Mouse (Mus musculus) 3134 (cell line): Measurements from ENCODE around the gene Shkbp1.

Experiments used
- DNase-seq: peaks from one replicate; pipeline ENCODE4 v3.0.0-alpha.2; 2011; ENCODE audit warnings: low spot score; ENCODE audit not compliant: insufficient read length; ENCODE audit errors: extremely low read depth

The Shkbp1 gene

GRCm38 (mm10) chr7:27311651-27312284 is 44.1 kb downstream of the Shkbp1 start:
- DNase-seq: no peak

GRCm38 (mm10) chr7:27310996-27311535 is 44.8 kb downstream of the Shkbp1 start:
- no peak for DNase-seq

DNA sequence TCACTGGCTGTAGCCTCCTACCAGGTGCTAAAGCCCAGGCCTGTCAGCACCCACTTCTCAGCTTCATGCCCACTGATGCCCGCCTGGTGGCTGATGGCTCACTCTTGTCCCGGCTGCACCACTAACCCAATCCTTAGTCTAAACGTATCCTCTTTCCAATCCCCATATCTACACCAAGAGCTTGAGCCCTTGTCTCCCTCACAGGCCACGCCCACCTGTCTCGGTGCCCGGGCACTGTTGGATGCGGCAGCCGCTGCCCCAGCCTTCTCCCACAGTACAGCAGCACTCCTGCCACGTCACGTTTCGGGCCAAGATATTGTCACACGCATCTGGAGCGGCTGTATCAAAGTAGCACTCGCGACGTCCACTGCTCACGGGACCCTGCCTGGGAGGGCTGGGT is 45.5 kb downstream of the Shkbp1 start:
- no peak for DNase-seq

DNA sequence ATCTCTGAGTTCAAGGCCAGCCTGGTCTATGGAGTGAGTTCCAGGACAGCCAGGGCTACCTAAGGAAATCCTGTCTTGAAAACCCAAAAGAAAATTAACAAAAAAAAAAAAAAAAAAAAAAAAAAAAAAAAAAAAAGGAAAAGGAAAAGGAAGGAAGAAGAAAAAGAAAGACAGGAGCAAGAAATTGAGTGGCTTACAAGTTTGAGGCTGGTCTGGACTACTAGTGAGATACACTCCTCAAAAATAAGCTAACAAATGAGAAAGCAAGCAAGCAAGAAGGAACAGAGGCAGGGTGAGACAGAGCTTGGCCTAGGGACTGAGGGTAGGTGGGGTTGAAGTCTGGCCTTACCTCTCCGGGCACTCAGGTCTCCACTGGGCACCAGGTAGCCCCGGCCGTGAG is 46.0 kb downstream of the Shkbp1 start:
- no peak for DNase-seq

- no peak for DNase-seq
Observed at GRCm38 (mm10) chr7:27308821-27309549, 46.8 kb downstream of the Shkbp1 start.

DNA sequence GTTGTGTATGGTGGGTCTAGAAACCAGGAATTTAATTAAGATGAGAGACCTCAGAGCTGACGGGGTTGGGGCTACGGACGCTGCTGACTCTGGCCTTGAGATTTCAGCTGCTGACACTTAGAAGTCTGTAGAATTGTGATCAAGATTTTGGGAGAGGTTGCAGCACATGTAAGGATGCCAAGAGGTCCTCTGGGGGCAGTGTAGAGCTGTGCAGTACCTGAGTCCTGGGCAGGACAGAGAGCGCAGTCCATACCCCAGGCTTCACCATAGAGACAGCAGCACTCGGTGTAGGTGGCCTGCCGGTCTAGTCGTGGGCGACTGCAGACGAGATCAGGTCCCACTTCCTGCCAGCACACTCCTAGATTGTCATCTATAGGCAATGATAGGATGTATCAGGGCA is 48.3 kb downstream of the Shkbp1 start:
- DNase-seq: no peak

DNA sequence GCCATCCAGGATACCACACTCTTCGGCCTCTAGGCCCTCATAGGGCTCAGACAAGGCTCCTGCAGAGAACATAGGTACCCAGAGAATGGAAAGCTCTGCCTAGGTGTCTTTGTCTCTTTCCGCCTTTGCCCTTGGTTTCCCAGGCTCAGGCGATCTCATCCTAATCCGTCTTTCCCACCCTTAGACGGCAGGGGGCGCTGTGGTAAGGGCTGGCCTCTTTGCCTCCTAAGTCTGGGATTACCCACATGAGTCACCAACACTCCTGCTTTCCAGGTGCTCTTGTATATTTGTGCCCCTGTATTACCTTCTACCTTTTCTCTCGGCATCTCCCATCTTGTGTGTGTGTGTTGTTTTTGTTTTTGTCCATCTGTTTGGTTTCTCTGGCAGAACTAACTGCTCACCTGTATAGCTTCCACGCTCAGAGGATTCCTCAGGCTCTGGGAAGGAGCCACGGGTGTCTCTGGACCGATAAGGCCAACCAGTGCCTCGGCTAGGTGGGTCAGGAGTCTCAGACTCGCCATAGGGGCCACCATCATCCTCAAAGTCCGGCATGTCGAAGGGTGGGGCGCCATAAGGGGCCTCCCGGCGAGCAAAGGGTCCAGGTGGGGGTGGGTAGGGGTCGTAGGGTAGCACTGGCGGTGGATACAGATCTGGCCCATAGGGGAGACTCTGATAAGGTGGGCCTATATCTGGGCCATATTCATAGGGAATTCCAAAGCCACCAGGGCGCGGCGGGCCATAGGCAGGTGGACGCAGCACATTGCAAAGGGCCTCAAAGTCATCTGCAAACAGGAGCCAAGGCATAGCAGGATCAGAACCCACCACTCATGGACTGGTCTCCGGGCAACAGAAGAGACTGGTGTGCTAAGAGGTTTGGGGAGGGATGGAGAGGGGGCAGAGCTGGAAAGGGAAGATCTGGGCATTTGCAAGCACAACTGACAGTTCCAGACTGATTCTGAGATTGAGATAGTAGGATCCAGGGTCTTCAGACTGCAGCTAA is 49.4 kb downstream of the Shkbp1 start:
- DNase-seq: no peak

GRCm38 (mm10) chr7:27305091-27305730 is 50.6 kb downstream of the Shkbp1 start:
- DNase-seq: peak; percentile 33

- no peak for DNase-seq
Observed at GRCm38 (mm10) chr7:27302172-27302571, 53.6 kb downstream of the Shkbp1 start.

DNA sequence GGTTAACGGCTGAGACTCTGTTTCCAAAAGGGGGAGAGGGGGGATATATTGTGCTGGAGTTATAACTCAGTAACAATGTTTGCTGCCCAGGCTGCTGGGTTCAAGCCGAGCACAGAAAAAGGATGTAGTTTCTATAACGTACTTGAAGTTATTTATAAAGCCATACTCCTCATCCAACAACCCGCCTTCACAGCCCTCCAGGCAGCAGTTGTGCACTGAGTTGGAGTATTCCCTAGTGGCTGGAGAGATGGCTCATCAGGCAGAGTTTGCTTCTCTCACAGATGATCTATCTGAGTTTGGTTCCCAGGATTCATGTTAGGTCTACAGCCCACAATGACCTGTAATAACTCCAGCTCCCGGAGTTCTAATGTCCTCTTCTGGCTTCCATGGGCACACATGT is 55.0 kb downstream of the Shkbp1 start:
- DNase-seq: no peak

- DNase-seq: no peak
Observed at GRCm38 (mm10) chr7:27300351-27300750, 55.5 kb downstream of the Shkbp1 start.

GRCm38 (mm10) chr7:27298816-27299215 is 57.0 kb downstream of the Shkbp1 start:
- no peak for DNase-seq

GRCm38 (mm10) chr7:27298033-27298610 is 57.7 kb downstream of the Shkbp1 start:
- no peak for DNase-seq

- no peak for DNase-seq
Observed at GRCm38 (mm10) chr7:27296518-27296917, 59.3 kb downstream of the Shkbp1 start.

DNA sequence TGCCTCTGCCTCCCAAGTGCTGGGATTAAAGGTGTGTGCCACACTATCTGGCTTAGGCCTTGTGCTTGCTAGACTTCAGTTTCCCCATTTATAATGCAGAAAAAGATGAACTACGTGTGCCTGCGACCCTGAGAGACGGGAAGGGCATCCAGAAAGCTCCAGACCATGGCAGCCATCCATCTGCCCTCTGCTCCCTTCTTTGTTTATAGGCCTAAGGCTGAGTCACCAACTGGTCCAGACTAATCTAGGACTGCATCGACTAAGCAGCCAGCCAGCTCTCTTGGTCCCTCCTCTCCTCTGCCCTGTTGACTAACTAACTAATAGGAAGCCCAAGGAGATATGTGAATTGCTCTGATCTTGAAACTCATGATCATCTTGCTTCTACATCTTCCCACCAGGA is 59.9 kb downstream of the Shkbp1 start:
- DNase-seq: no peak
